Comparison of ENCODE assay signal across 13 mouse cellular contexts in genomic region chr12:87279879-87280278, GRCm38 (mm10). TPM values are rescaled to one million over a fixed set of nuclear protein-coding genes. Genes with fewer than 3 reads are reported as not detected.
A peak's percentile ranks its signal among the peaks of the same experiment; 100 is the strongest.
DNase-seq lines count a peak whose midpoint lies in the region; ATAC-seq and TF ChIP-seq lines count a peak whose summit lies in the region.
"Had no signal": no experiment of that assay in that cellular context is flagged by ENCODE, and none has a peak within 500 bp of the region (broad histone marks: within the 10 kb centered on the region; RNA-seq: fewer than 3 reads in every experiment).

No protein-coding gene starts in this region.

- H3K27me3 ChIP-seq in forebrain, postnatal 0 days (ENCODE audit: insufficient read depth, low read length): no peaks in the 10 kb centered on the region
- no peaks in the 10 kb centered on the region for H3K27me3 ChIP-seq in forebrain, embryonic 14.5 days (replicated peaks; ENCODE audit: control insufficient read depth, insufficient read depth, low read length)
- no peaks in the 10 kb centered on the region for H3K27me3 ChIP-seq in neural tube, embryonic 14.5 days (ENCODE audit: control insufficient read depth, insufficient read depth, low read length)
- H3K27me3 ChIP-seq in neural tube, embryonic 15.5 days (replicated peaks): no peaks in the 10 kb centered on the region
- H3K27me3 ChIP-seq in kidney, embryonic 16.5 days (ENCODE audit: insufficient read depth, low read length): no peaks in the 10 kb centered on the region
- no peaks in the 10 kb centered on the region for H3K27me3 ChIP-seq in stomach, postnatal 0 days (ENCODE audit: control insufficient read depth, insufficient read depth, low read length)
- no peaks in the 10 kb centered on the region for H3K27me3 ChIP-seq in liver, postnatal 0 days (ENCODE audit: insufficient read depth, low read length)
- H3K27me3 ChIP-seq: liver, embryonic 12.5 days; neural tube, embryonic 13.5 days had no signal

- H3K4me2 ChIP-seq in forebrain, postnatal 0 days (ENCODE audit: low read depth): no peak overlapping the region
- H3K4me2 ChIP-seq in forebrain, embryonic 14.5 days (ENCODE audit: low read length): no peak overlapping the region
- no peak overlapping the region for H3K4me2 ChIP-seq in neural tube, embryonic 14.5 days (ENCODE audit: low read depth, low read length)
- no peak overlapping the region for H3K4me2 ChIP-seq in neural tube, embryonic 15.5 days
- H3K4me2 ChIP-seq in kidney, embryonic 16.5 days (replicated peaks; ENCODE audit: low read depth, low read length): no peak overlapping the region
- no peak overlapping the region for H3K4me2 ChIP-seq in stomach, postnatal 0 days (replicated peaks; ENCODE audit: low read depth)
- H3K4me2 ChIP-seq in liver, postnatal 0 days (ENCODE audit: low read depth, low read length): no peak overlapping the region
- H3K4me2 ChIP-seq: heart, embryonic 11.5 days; liver, embryonic 12.5 days; neural tube, embryonic 13.5 days had no signal

- H3K4me1 ChIP-seq in forebrain, postnatal 0 days (ENCODE audit: insufficient read depth): no peaks in the 10 kb centered on the region
- H3K4me1 ChIP-seq in forebrain, embryonic 14.5 days (ENCODE audit: control insufficient read depth, insufficient read depth, low read length): no peaks in the 10 kb centered on the region
- H3K4me1 ChIP-seq in neural tube, embryonic 14.5 days (ENCODE audit: control insufficient read depth, insufficient read depth, low read length): no peaks in the 10 kb centered on the region
- H3K4me1 ChIP-seq in neural tube, embryonic 15.5 days: peaks cover 3% of the 10 kb centered on the region; the same call in 1 of the 2 replicates
- H3K4me1 ChIP-seq in kidney, embryonic 16.5 days (ENCODE audit: insufficient read depth, low read length): peaks cover 19% of the 10 kb centered on the region
- H3K4me1 ChIP-seq in stomach, postnatal 0 days (replicated peaks; ENCODE audit: control insufficient read depth, insufficient read depth): no peaks in the 10 kb centered on the region
- 0 out of 2 replicates have a peak, but pooled peaks cover 3% of the 10 kb centered on the region for H3K4me1 ChIP-seq in liver, postnatal 0 days (ENCODE audit: insufficient read depth)
- H3K4me1 ChIP-seq: neural tube, embryonic 13.5 days had no signal

- no peak overlapping the region for H3K27ac ChIP-seq in forebrain, postnatal 0 days (ENCODE audit: low read depth, low read length)
- H3K27ac ChIP-seq in forebrain, embryonic 14.5 days (ENCODE audit: low read depth, low read length): no peak overlapping the region
- H3K27ac ChIP-seq in neural tube, embryonic 14.5 days (ENCODE audit: low read depth, low read length): no peak overlapping the region
- H3K27ac ChIP-seq in neural tube, embryonic 15.5 days (replicated peaks): no peak overlapping the region
- no peak overlapping the region for H3K27ac ChIP-seq in kidney, embryonic 16.5 days (ENCODE audit: low read length)
- no peak overlapping the region for H3K27ac ChIP-seq in stomach, postnatal 0 days (replicated peaks)
- H3K27ac ChIP-seq in liver, postnatal 0 days (ENCODE audit: low read depth): no peak overlapping the region
- H3K27ac ChIP-seq: neural tube, embryonic 13.5 days had no signal

- no peak overlapping the region for H3K4me3 ChIP-seq in forebrain, postnatal 0 days (ENCODE audit: low read depth, low read length)
- no peak overlapping the region for H3K4me3 ChIP-seq in forebrain, embryonic 14.5 days (ENCODE audit: low read depth, low read length)
- no peak overlapping the region for H3K4me3 ChIP-seq in neural tube, embryonic 14.5 days (ENCODE audit: low read depth, low read length)
- H3K4me3 ChIP-seq in neural tube, embryonic 15.5 days (replicated peaks): no peak overlapping the region
- H3K4me3 ChIP-seq in kidney, embryonic 16.5 days (ENCODE audit: low read length): no peak overlapping the region
- H3K4me3 ChIP-seq in stomach, postnatal 0 days (ENCODE audit: low read depth, low read length): no peak overlapping the region
- H3K4me3 ChIP-seq in liver, postnatal 0 days (ENCODE audit: low read depth, low read length): no peak overlapping the region
- H3K4me3 ChIP-seq: liver, embryonic 12.5 days; neural tube, embryonic 13.5 days had no signal

- no peaks in the 10 kb centered on the region for H3K9me3 ChIP-seq in forebrain, postnatal 0 days (ENCODE audit: low read length)
- H3K9me3 ChIP-seq in forebrain, embryonic 14.5 days (replicated peaks; ENCODE audit: control insufficient read depth, low read length): no peaks in the 10 kb centered on the region
- H3K9me3 ChIP-seq in neural tube, embryonic 14.5 days (ENCODE audit: control insufficient read depth, low read length): no peaks in the 10 kb centered on the region
- H3K9me3 ChIP-seq in neural tube, embryonic 15.5 days (replicated peaks): no peaks in the 10 kb centered on the region
- no peaks in the 10 kb centered on the region for H3K9me3 ChIP-seq in kidney, embryonic 16.5 days (ENCODE audit: low read length)
- H3K9me3 ChIP-seq in stomach, postnatal 0 days (ENCODE audit: control insufficient read depth, low read length): no peaks in the 10 kb centered on the region
- H3K9me3 ChIP-seq in liver, postnatal 0 days (ENCODE audit: low read length): no peaks in the 10 kb centered on the region
- H3K9me3 ChIP-seq: liver, embryonic 12.5 days; neural tube, embryonic 13.5 days had no signal

- DNase-seq in forebrain, postnatal 0 days: no peak
- DNase-seq in forebrain, embryonic 14.5 days (ENCODE audit: low spot score): no peak
- no peak for DNase-seq in stomach, postnatal 0 days (ENCODE audit: low spot score)
- no peak for DNase-seq in urinary bladder, postnatal 36 days (ENCODE audit: low spot score in 2 of 2)
- DNase-seq in liver, postnatal 0 days: no peak
- DNase-seq: cerebellum, adult 8-10 months; midbrain, embryonic 14.5 days had no signal

- no peak overlapping the region for H3K9ac ChIP-seq in forebrain, postnatal 0 days
- no peak overlapping the region for H3K9ac ChIP-seq in forebrain, embryonic 14.5 days (ENCODE audit: low read length)
- H3K9ac ChIP-seq in neural tube, embryonic 14.5 days (replicated peaks; ENCODE audit: low read depth, low read length): no peak overlapping the region
- H3K9ac ChIP-seq in neural tube, embryonic 15.5 days (replicated peaks): no peak overlapping the region
- H3K9ac ChIP-seq in kidney, embryonic 16.5 days (replicated peaks; ENCODE audit: low read length): no peak overlapping the region
- no peak overlapping the region for H3K9ac ChIP-seq in stomach, postnatal 0 days (ENCODE audit: low read length)
- no peak overlapping the region for H3K9ac ChIP-seq in liver, postnatal 0 days (replicated peaks)
- H3K9ac ChIP-seq: liver, embryonic 12.5 days; neural tube, embryonic 13.5 days had no signal

- no peak for ATAC-seq in forebrain, postnatal 0 days
- no peak for ATAC-seq in forebrain, embryonic 14.5 days
- 0 out of 2 replicates have a peak, but pooled peaks have one; percentile 21 for ATAC-seq in neural tube, embryonic 14.5 days (ENCODE audit: low read depth)
- ATAC-seq in neural tube, embryonic 15.5 days (ENCODE audit: low FRiP score): no peak
- peak; percentile 32; the same call in 1 of the 2 replicates for ATAC-seq in kidney, embryonic 16.5 days (ENCODE audit: low FRiP score, low TSS enrichment)
- ATAC-seq in stomach, postnatal 0 days (ENCODE audit: low FRiP score, low TSS enrichment): no peak
- no peak for ATAC-seq in liver, postnatal 0 days
- ATAC-seq: liver, embryonic 12.5 days had no signal

- no peak for TF ChIP-seq EP300 in stomach, postnatal 0 days (optimal IDR thresholded peaks at IDR 0.05)
- no peak for TF ChIP-seq EP300 in liver, postnatal 0 days (IDR thresholded peaks at IDR 0.05; ENCODE audit: low read depth)

- peak; percentile 8; the same call in 1 of the 2 replicates for TF ChIP-seq CTCF in forebrain, postnatal 0 days (IDR thresholded peaks at IDR 0.05; ENCODE audit: low read depth)
- TF ChIP-seq CTCF in stomach, postnatal 0 days (IDR thresholded peaks at IDR 0.05; ENCODE audit: low read depth): peak; percentile 39
- TF ChIP-seq CTCF in liver, postnatal 0 days (IDR thresholded peaks at IDR 0.05; ENCODE audit: low read depth): no peak

- 42% methylated on average over 14 of the region's 14 CpGs for WGBS in forebrain, postnatal 0 days
- WGBS in forebrain, embryonic 14.5 days: 42% methylated on average over 14 of the region's 14 CpGs
- 40% methylated on average over 14 of the region's 14 CpGs for WGBS in neural tube, embryonic 14.5 days
- 56% methylated on average over 14 of the region's 14 CpGs for WGBS in neural tube, embryonic 15.5 days
- 51% methylated on average over 14 of the region's 14 CpGs for WGBS in kidney, embryonic 16.5 days
- 51% methylated on average over 14 of the region's 14 CpGs for WGBS in stomach, postnatal 0 days
- 68% methylated on average over 14 of the region's 14 CpGs for WGBS in liver, postnatal 0 days (ENCODE audit: insufficient replicate concordance)

- peaks cover 12% of the 10 kb centered on the region; the same call in 1 of the 2 replicates for H3K36me3 ChIP-seq in forebrain, postnatal 0 days (ENCODE audit: insufficient read depth)
- peaks cover 21% of the 10 kb centered on the region for H3K36me3 ChIP-seq in forebrain, embryonic 14.5 days (ENCODE audit: control insufficient read depth, insufficient read depth, low read length)
- peaks cover 11% of the 10 kb centered on the region for H3K36me3 ChIP-seq in neural tube, embryonic 14.5 days (ENCODE audit: control insufficient read depth, insufficient read depth, low read length)
- H3K36me3 ChIP-seq in neural tube, embryonic 15.5 days: peaks cover 16% of the 10 kb centered on the region
- H3K36me3 ChIP-seq in kidney, embryonic 16.5 days (ENCODE audit: insufficient read depth, low read length): peaks cover 14% of the 10 kb centered on the region; the same call in 1 of the 2 replicates
- H3K36me3 ChIP-seq in stomach, postnatal 0 days (ENCODE audit: control insufficient read depth, insufficient read depth, low read length): no peaks in the 10 kb centered on the region
- peaks cover 12% of the 10 kb centered on the region for H3K36me3 ChIP-seq in liver, postnatal 0 days (replicated peaks; ENCODE audit: insufficient read depth, low read length)

RNA-seq across cellular contexts. Expression of gene Ahsa1, which starts 13.6 kb away (rescaled TPM):
- 137 and 184 TPM in 2 replicates for total RNA-seq in forebrain, postnatal 0 days (2014; rRNA removed)
- 171 and 187 TPM in 2 replicates for polyA plus RNA-seq in forebrain, postnatal 0 days (2015; fragmentation: Nextera tagmentation; extraction: Ambion mirVana)
- polyA plus RNA-seq in forebrain, embryonic 14.5 days (2014; fragmentation: Nextera tagmentation; extraction: Ambion mirVana): 179 and 202 TPM in 2 replicates
- 172 and 186 TPM in 2 replicates for polyA plus RNA-seq in neural tube, embryonic 14.5 days (2014; fragmentation: Nextera tagmentation; extraction: Ambion mirVana)
- 213 and 236 TPM in 2 replicates for polyA plus RNA-seq in neural tube, embryonic 15.5 days (2015; fragmentation: Nextera tagmentation; extraction: Ambion mirVana)
- 246 and 248 TPM in 2 replicates for polyA plus RNA-seq in kidney, embryonic 16.5 days (2015; fragmentation: Nextera tagmentation; extraction: Ambion mirVana)
- polyA plus RNA-seq in stomach, postnatal 0 days (2015; fragmentation: Nextera tagmentation; extraction: Ambion mirVana): 94.9 and 96.1 TPM in 2 replicates
- 89.4 and 91.5 TPM in 2 replicates for polyA plus RNA-seq in liver, postnatal 0 days (2015; fragmentation: Nextera tagmentation; extraction: Ambion mirVana)

RNA-seq across cellular contexts. Expression of gene Vipas39, which starts 13.8 kb away (rescaled TPM):
- 77.6 and 79.4 TPM in 2 replicates for total RNA-seq in forebrain, postnatal 0 days (2014; rRNA removed)
- 54.6 and 57.7 TPM in 2 replicates for polyA plus RNA-seq in forebrain, postnatal 0 days (2015; fragmentation: Nextera tagmentation; extraction: Ambion mirVana)
- polyA plus RNA-seq in forebrain, embryonic 14.5 days (2014; fragmentation: Nextera tagmentation; extraction: Ambion mirVana): 78.2 and 87.1 TPM in 2 replicates
- polyA plus RNA-seq in neural tube, embryonic 14.5 days (2014; fragmentation: Nextera tagmentation; extraction: Ambion mirVana): 61.6 and 67.8 TPM in 2 replicates
- 49.3 and 51.2 TPM in 2 replicates for polyA plus RNA-seq in neural tube, embryonic 15.5 days (2015; fragmentation: Nextera tagmentation; extraction: Ambion mirVana)
- 52.2 and 53.7 TPM in 2 replicates for polyA plus RNA-seq in kidney, embryonic 16.5 days (2015; fragmentation: Nextera tagmentation; extraction: Ambion mirVana)
- polyA plus RNA-seq in stomach, postnatal 0 days (2015; fragmentation: Nextera tagmentation; extraction: Ambion mirVana): 20.7 and 22.3 TPM in 2 replicates
- polyA plus RNA-seq in liver, postnatal 0 days (2015; fragmentation: Nextera tagmentation; extraction: Ambion mirVana): 8.2 and 8.9 TPM in 2 replicates

RNA-seq across cellular contexts. Expression of gene Ism2, which starts 19.6 kb away (rescaled TPM):
- total RNA-seq in forebrain, postnatal 0 days (2014; rRNA removed): 0.69 and 1.1 TPM in 2 replicates
- polyA plus RNA-seq in forebrain, postnatal 0 days (2015; fragmentation: Nextera tagmentation; extraction: Ambion mirVana): 0.88 and 1.8 TPM in 2 replicates
- 0.83 and 0.93 TPM in 2 replicates for polyA plus RNA-seq in forebrain, embryonic 14.5 days (2014; fragmentation: Nextera tagmentation; extraction: Ambion mirVana)
- polyA plus RNA-seq in neural tube, embryonic 14.5 days (2014; fragmentation: Nextera tagmentation; extraction: Ambion mirVana): 0.37 and 0.44 TPM in 2 replicates
- polyA plus RNA-seq in neural tube, embryonic 15.5 days (2015; fragmentation: Nextera tagmentation; extraction: Ambion mirVana): 0.96 and 1.2 TPM in 2 replicates
- 0.76 and 1.0 TPM in 2 replicates for polyA plus RNA-seq in kidney, embryonic 16.5 days (2015; fragmentation: Nextera tagmentation; extraction: Ambion mirVana)
- polyA plus RNA-seq in stomach, postnatal 0 days (2015; fragmentation: Nextera tagmentation; extraction: Ambion mirVana): 0.28 and 0.34 TPM in 2 replicates
- 0.08 and 0.17 TPM in 2 replicates for polyA plus RNA-seq in liver, postnatal 0 days (2015; fragmentation: Nextera tagmentation; extraction: Ambion mirVana)

RNA-seq across cellular contexts. Expression of gene Noxred1, which starts 41.3 kb away (rescaled TPM):
- 0.48 and 0.62 TPM in 2 replicates for total RNA-seq in forebrain, postnatal 0 days (2014; rRNA removed)
- 0.21 TPM in 1 of 2 replicates, not detected in the other for polyA plus RNA-seq in forebrain, postnatal 0 days (2015; fragmentation: Nextera tagmentation; extraction: Ambion mirVana)
- 0.72 and 1.2 TPM in 2 replicates for polyA plus RNA-seq in forebrain, embryonic 14.5 days (2014; fragmentation: Nextera tagmentation; extraction: Ambion mirVana)
- 1.2 and 2.3 TPM in 2 replicates for polyA plus RNA-seq in neural tube, embryonic 14.5 days (2014; fragmentation: Nextera tagmentation; extraction: Ambion mirVana)
- 1.0 and 1.5 TPM in 2 replicates for polyA plus RNA-seq in neural tube, embryonic 15.5 days (2015; fragmentation: Nextera tagmentation; extraction: Ambion mirVana)
- 0.60 and 0.67 TPM in 2 replicates for polyA plus RNA-seq in kidney, embryonic 16.5 days (2015; fragmentation: Nextera tagmentation; extraction: Ambion mirVana)
- polyA plus RNA-seq in stomach, postnatal 0 days (2015; fragmentation: Nextera tagmentation; extraction: Ambion mirVana): 0.11 TPM in 1 of 2 replicates, not detected in the other
- 0.19 and 0.45 TPM in 2 replicates for polyA plus RNA-seq in liver, postnatal 0 days (2015; fragmentation: Nextera tagmentation; extraction: Ambion mirVana)

Comparison
In these comparisons a context has a peak if more than half of its experiments do, and no peak if none do; other contexts are left out.
1. ATAC-seq: peak in neural tube, embryonic 14.5 days (single experiment) and kidney, embryonic 16.5 days (single experiment); none in forebrain, postnatal 0 days (single experiment), forebrain, embryonic 14.5 days (single experiment), neural tube, embryonic 15.5 days (single experiment), stomach, postnatal 0 days (single experiment) and liver, postnatal 0 days (single experiment).